In genomic region chr14:29895332-29895988, GRCm38 (mm10) we compare ENCODE assay signal across 9 mouse cellular contexts.
DNase-seq lines count a peak whose midpoint lies in the region; ATAC-seq and TF ChIP-seq lines count a peak whose summit lies in the region.
"Had no signal": no experiment of that assay in that cellular context is flagged by ENCODE, and none has a peak within 500 bp of the region (broad histone marks: within the 10 kb centered on the region; RNA-seq: fewer than 3 reads in every experiment).

No protein-coding gene starts in this region.

- H3K27ac ChIP-seq in forebrain, embryonic 14.5 days (ENCODE audit: low read depth, low read length): no peak overlapping the region
- no peak overlapping the region for H3K27ac ChIP-seq in forebrain, embryonic 11.5 days (ENCODE audit: low read depth, low read length)
- 0 out of 2 replicates have a peak overlapping the region, but pooled peaks have one; percentile 22 for H3K27ac ChIP-seq in lung, embryonic 14.5 days (ENCODE audit: low read depth)
- no peak overlapping the region for H3K27ac ChIP-seq in stomach, postnatal 0 days (replicated peaks)
- H3K27ac ChIP-seq: liver, embryonic 13.5 days had no signal

- no peak overlapping the region for H3K4me2 ChIP-seq in forebrain, embryonic 14.5 days (ENCODE audit: low read length)
- no peak overlapping the region for H3K4me2 ChIP-seq in forebrain, embryonic 11.5 days (ENCODE audit: low read depth, low read length, severe bottlenecking)
- no peak overlapping the region for H3K4me2 ChIP-seq in lung, embryonic 14.5 days
- no peak overlapping the region for H3K4me2 ChIP-seq in stomach, postnatal 0 days (replicated peaks; ENCODE audit: low read depth)
- H3K4me2 ChIP-seq: liver, embryonic 13.5 days had no signal

- ATAC-seq in forebrain, embryonic 14.5 days: peak; percentile 69
- no peak for ATAC-seq in forebrain, embryonic 11.5 days (replicated peaks; ENCODE audit: low FRiP score)
- peak; percentile 97 for ATAC-seq in lung, embryonic 14.5 days (ENCODE audit: insufficient read depth)
- peak; percentile 42; the same call in 1 of the 2 replicates for ATAC-seq in stomach, postnatal 0 days (ENCODE audit: low FRiP score, low TSS enrichment)

- no peak for TF ChIP-seq EP300 in stomach, postnatal 0 days (optimal IDR thresholded peaks at IDR 0.05)

- H3K4me3 ChIP-seq in forebrain, embryonic 14.5 days (ENCODE audit: low read depth, low read length): no peak overlapping the region
- no peak overlapping the region for H3K4me3 ChIP-seq in forebrain, embryonic 11.5 days (ENCODE audit: low read depth, low read length)
- no peak overlapping the region for H3K4me3 ChIP-seq in lung, embryonic 14.5 days (ENCODE audit: low read depth, low read length)
- no peak overlapping the region for H3K4me3 ChIP-seq in stomach, postnatal 0 days (ENCODE audit: low read depth, low read length)
- H3K4me3 ChIP-seq: liver, embryonic 13.5 days had no signal

- H3K4me1 ChIP-seq in forebrain, embryonic 14.5 days (ENCODE audit: control insufficient read depth, insufficient read depth, low read length): 0 out of 2 replicates have a peak, but pooled peaks cover 5% of the 10 kb centered on the region
- no peaks in the 10 kb centered on the region for H3K4me1 ChIP-seq in forebrain, embryonic 11.5 days (replicated peaks; ENCODE audit: control insufficient read depth, insufficient read depth, low read length)
- H3K4me1 ChIP-seq in lung, embryonic 14.5 days (ENCODE audit: insufficient read depth): peaks cover 8% of the 10 kb centered on the region; the same call in 1 of the 2 replicates
- no peaks in the 10 kb centered on the region for H3K4me1 ChIP-seq in stomach, postnatal 0 days (replicated peaks; ENCODE audit: control insufficient read depth, insufficient read depth)
- H3K4me1 ChIP-seq: liver, embryonic 13.5 days had no signal

- no peaks in the 10 kb centered on the region for H3K36me3 ChIP-seq in forebrain, embryonic 14.5 days (ENCODE audit: control insufficient read depth, insufficient read depth, low read length)
- H3K36me3 ChIP-seq in forebrain, embryonic 11.5 days (ENCODE audit: control insufficient read depth, insufficient read depth, low read length): no peaks in the 10 kb centered on the region
- H3K36me3 ChIP-seq in lung, embryonic 14.5 days (ENCODE audit: insufficient read depth): no peaks in the 10 kb centered on the region
- no peaks in the 10 kb centered on the region for H3K36me3 ChIP-seq in stomach, postnatal 0 days (ENCODE audit: control insufficient read depth, insufficient read depth, low read length)
- H3K36me3 ChIP-seq: liver, embryonic 13.5 days had no signal

- 78% methylated on average over 2 of the region's 2 CpGs for WGBS in forebrain, embryonic 14.5 days
- 88% methylated on average over 2 of the region's 2 CpGs for WGBS in forebrain, embryonic 11.5 days
- WGBS in lung, embryonic 14.5 days: 56% methylated on average over 2 of the region's 2 CpGs
- 46% methylated on average over 2 of the region's 2 CpGs for WGBS in stomach, postnatal 0 days

- TF ChIP-seq CTCF in lung, embryonic 14.5 days (IDR thresholded peaks at IDR 0.05; ENCODE audit: low read depth): no peak
- no peak for TF ChIP-seq CTCF in stomach, postnatal 0 days (IDR thresholded peaks at IDR 0.05; ENCODE audit: low read depth)

- H3K27me3 ChIP-seq in forebrain, embryonic 14.5 days (replicated peaks; ENCODE audit: control insufficient read depth, insufficient read depth, low read length): no peaks in the 10 kb centered on the region
- H3K27me3 ChIP-seq in forebrain, embryonic 11.5 days (ENCODE audit: control insufficient read depth, insufficient read depth, low read length): no peaks in the 10 kb centered on the region
- no peaks in the 10 kb centered on the region for H3K27me3 ChIP-seq in lung, embryonic 14.5 days (ENCODE audit: insufficient read depth, low read length)
- H3K27me3 ChIP-seq in stomach, postnatal 0 days (ENCODE audit: control insufficient read depth, insufficient read depth, low read length): no peaks in the 10 kb centered on the region
- H3K27me3 ChIP-seq: liver, embryonic 13.5 days had no signal

- no peaks in the 10 kb centered on the region for H3K9me3 ChIP-seq in forebrain, embryonic 14.5 days (replicated peaks; ENCODE audit: control insufficient read depth, low read length)
- H3K9me3 ChIP-seq in forebrain, embryonic 11.5 days (ENCODE audit: control insufficient read depth, low read length): no peaks in the 10 kb centered on the region
- no peaks in the 10 kb centered on the region for H3K9me3 ChIP-seq in lung, embryonic 14.5 days (ENCODE audit: low read depth, low read length)
- H3K9me3 ChIP-seq in stomach, postnatal 0 days (ENCODE audit: control insufficient read depth, low read length): no peaks in the 10 kb centered on the region
- H3K9me3 ChIP-seq: liver, embryonic 13.5 days had no signal

- DNase-seq in forebrain, embryonic 14.5 days (ENCODE audit: low spot score): peak; percentile 89
- DNase-seq in forebrain, embryonic 11.5 days (ENCODE audit: low spot score): no peak
- DNase-seq in 3T3-L1 (ENCODE audit: low read depth, low spot score) (peak; percentile 44), MN1 (ENCODE audit: low spot score) (no peak)
- DNase-seq in cerebellum, adult 9-11 months: peak; percentile 7
- peak; percentile 71 to 80 for DNase-seq in heart, postnatal 14 days
- DNase-seq in lung, embryonic 14.5 days: peak; percentile 97
- peak; percentile 32 for DNase-seq in stomach, postnatal 0 days (ENCODE audit: low spot score)
- DNase-seq: liver, embryonic 13.5 days had no signal

- no peak overlapping the region for H3K9ac ChIP-seq in forebrain, embryonic 14.5 days (ENCODE audit: low read length)
- H3K9ac ChIP-seq in forebrain, embryonic 11.5 days (ENCODE audit: low read length): no peak overlapping the region
- H3K9ac ChIP-seq in lung, embryonic 14.5 days: no peak overlapping the region
- H3K9ac ChIP-seq in stomach, postnatal 0 days (ENCODE audit: low read length): no peak overlapping the region
- H3K9ac ChIP-seq: liver, embryonic 13.5 days had no signal

- intact Hi-C loops in heart, postnatal 14 days (cut with DNase I): no loop called here

Comparison
In these comparisons a context has a peak if more than half of its experiments do, and no peak if none do; other contexts are left out.
1. DNase-seq: peak in forebrain, embryonic 14.5 days (single experiment), 3T3-L1 (single experiment), cerebellum, adult 9-11 months (single experiment), heart, postnatal 14 days (2 of 2), lung, embryonic 14.5 days (single experiment) and stomach, postnatal 0 days (single experiment); none in forebrain, embryonic 11.5 days (single experiment) and MN1 (single experiment).